Mouse (Mus musculus) granulocyte monocyte progenitor cell, adult 5-6 weeks (primary cell): ENCODE results near the gene Gm17361. TPM values are rescaled to one million over a fixed set of nuclear protein-coding genes. Genes with fewer than 3 reads are reported as not detected.
"Not testable (repeated sequence)": the region's sequence is repeated elsewhere in the genome, so short reads cannot be mapped to it uniquely, and the experiment has no call there.

Experiments
- ATAC-seq: replicated peaks from 2 replicates; pipeline ENCODE4 v1.8.0; 2016; ENCODE audit warnings: mild to moderate bottlenecking, moderate TSS enrichment, inconsistent platforms; ENCODE audit not compliant: poor library complexity, severe bottlenecking
- total RNA-seq, 2 experiments: library from RNA; stranded (forward) in 1 of 2; stranded (reverse) in 1 of 2; fragments of 200-712, 200-1000 nt in 1 of 2; fragments of >200 nt in 1 of 2; fragmentation: Nextera tagmentation in 1 of 2; gene quantifications; 2 replicates each; pipeline ENCODE4 v1.2.3; 2014 to 2017

Gene Gm17361
- not detected in 2 replicates for total RNA-seq (2014; fragmentation: Nextera tagmentation)
- total RNA-seq (2017): not detected in 2 replicates

- not testable (repeated sequence) for ATAC-seq
These were observed at the start of gene Gm17361 for GRCm38 (mm10) chrX:125003863-125004262. Gene Gm17361 (plus strand): TSS chrX:125004163.
